Mouse (Mus musculus) liver, embryonic 12.5 days (tissue): ENCODE measurements at regions not wholly inside any gene's neighbourhood (a gene's known extent, or its start where the extent isn't known, plus 50 kb on each side); places are given as distances from the start of the nearest gene placed in this dataset.

ENCODE experiments used
- ATAC-seq: fragments of 200-750 bp; cut with Nextera tagmentation; 2 replicates; pipeline ENCODE4 v1.8.0; 2017; ENCODE audit warnings: moderate number of reproducible peaks, mild to moderate bottlenecking, moderate library complexity
- H3K27ac ChIP-seq: fragments of 300-500 bp; sonication (generic); 2 replicates; pipeline ENCODE4 v1.5.1; 2016; ENCODE audit warnings: mild to moderate bottlenecking
- H3K27me3 ChIP-seq: fragments of 300-500 bp; sonication (generic); replicated peaks from 2 replicates; pipeline ENCODE4 v1.6.1; 2016; ENCODE audit warnings: mild to moderate bottlenecking, moderate library complexity
- H3K36me3 ChIP-seq: fragments of 300-500 bp; sonication (generic); 2 replicates; pipeline ENCODE4 v1.6.1; 2016; ENCODE audit warnings: mild to moderate bottlenecking, moderate library complexity
- H3K4me1 ChIP-seq: fragments of 300-500 bp; sonication (generic); 2 replicates; pipeline ENCODE4 v1.6.1; 2016
- H3K4me2 ChIP-seq: fragments of 300-500 bp; sonication (generic); 2 replicates; pipeline ENCODE4 v1.6.1; 2016; ENCODE audit warnings: mild to moderate bottlenecking, moderate library complexity
- H3K4me3 ChIP-seq: fragments of 300-500 bp; sonication (generic); 2 replicates; pipeline ENCODE4 v1.5.1; 2016; ENCODE audit warnings: mild to moderate bottlenecking, moderate library complexity
- H3K9ac ChIP-seq: fragments of 300-500 bp; sonication (generic); 2 replicates; pipeline ENCODE4 v1.6.1; 2016; ENCODE audit warnings: mild to moderate bottlenecking, moderate library complexity
- H3K9me3 ChIP-seq: fragments of 300-500 bp; sonication (generic); replicated peaks from 2 replicates; pipeline ENCODE4 v1.6.1; 2016; ENCODE audit warnings: mild to moderate bottlenecking, moderate library complexity
- WGBS: fragments of 180-500 bp; shearing (Covaris S2); methylation state at CpG from one replicate; pipeline ENCODE4 v1.1.7; 2016; ENCODE audit not compliant: insufficient replicate concordance; 5-methylcytosine and 5-hydroxymethylcytosine counted together

DNA sequence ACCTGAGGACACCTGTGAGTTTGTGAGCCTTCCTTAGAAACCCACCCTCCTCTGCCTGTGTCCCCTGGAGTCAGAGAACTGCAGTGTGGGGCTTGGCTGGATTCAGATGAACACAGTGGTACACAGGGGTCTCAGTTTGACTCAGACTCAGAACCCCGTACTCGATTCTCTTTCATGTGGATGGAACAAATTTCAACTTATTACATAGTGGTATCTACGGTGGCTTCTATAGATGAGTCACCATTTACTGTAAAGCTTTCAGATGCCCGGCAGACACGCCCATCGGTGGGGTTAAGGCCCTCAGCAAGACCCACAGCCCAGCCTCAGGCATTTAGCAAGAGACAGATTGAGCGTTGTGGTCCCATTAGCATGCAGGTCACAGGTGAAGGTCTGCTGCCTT, 178.9 kb upstream of the Mrps10 start:
- Histone ChIP-seq H3K27me3 (no peaks in the 10 kb centered on the region), H3K9me3 (no peaks in the 10 kb centered on the region), H3K36me3 (no peaks in the 10 kb centered on the region), H3K27ac (no peak overlapping the region), H3K4me1 (peaks cover 8% of the 10 kb centered on the region; the same call in 1 of the 2 replicates), H3K9ac (no peak overlapping the region), H3K4me2 (no peak overlapping the region), H3K4me3 (no peak overlapping the region)
- 76% methylated on average over 7 of the region's 7 CpGs for WGBS
- no peak for ATAC-seq

DNA sequence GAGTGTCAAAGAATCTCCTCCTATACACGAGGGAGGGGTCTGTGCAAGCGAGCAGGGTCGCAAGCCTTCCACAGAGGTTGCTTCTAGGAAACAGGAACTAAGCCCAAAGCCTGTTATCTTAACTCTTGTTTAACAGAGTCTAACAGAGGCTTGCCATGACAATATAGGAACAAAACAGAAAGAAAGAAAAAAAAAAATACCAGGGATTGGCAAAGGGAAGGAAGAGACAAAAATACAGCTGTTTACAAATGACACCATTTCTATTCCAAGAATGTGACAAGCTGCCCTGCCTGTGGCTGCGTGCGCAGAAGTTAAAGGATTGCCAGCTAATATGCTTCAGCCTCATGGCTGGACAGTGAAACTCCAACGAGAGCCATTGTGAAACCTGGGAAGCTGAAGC, 173.8 kb upstream of the Ubr2 start:
- no peaks in the 10 kb centered on the region for H3K36me3 ChIP-seq
- H3K9me3 ChIP-seq: no peaks in the 10 kb centered on the region
- no peak overlapping the region for H3K9ac ChIP-seq
- peak overlapping the region; percentile 59 for H3K27ac ChIP-seq
- peaks cover 23% of the 10 kb centered on the region for H3K4me1 ChIP-seq
- H3K4me2 ChIP-seq: peak overlapping the region; percentile 5; the same call in 1 of the 2 replicates
- 14% methylated on average over 6 of the region's 6 CpGs for WGBS
- H3K27me3 ChIP-seq: no peaks in the 10 kb centered on the region
- ATAC-seq: no peak
- no peak overlapping the region for H3K4me3 ChIP-seq

DNA sequence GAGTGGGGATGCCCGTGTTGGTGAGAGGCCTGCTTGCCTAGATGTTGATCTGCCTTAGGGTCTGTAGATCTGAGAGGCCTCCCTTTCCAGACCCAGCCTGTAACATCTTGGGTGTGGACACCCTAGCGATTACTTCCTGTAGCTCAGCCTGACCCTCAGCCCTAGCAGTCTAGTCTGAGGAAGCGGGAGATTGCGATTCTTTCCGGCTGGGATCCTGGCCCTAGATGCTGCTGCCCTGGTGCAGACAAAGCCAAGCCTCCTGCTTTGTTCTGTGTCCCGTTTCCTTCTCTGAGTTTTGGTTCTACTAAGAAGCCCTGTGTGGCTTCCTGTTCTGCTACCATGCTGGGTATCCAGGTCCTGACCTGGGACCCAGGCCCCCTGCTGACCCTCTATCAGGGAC, 171.8 kb upstream of the Ubr2 start:
- Histone ChIP-seq H3K4me2 (no peak overlapping the region), H3K9me3 (no peaks in the 10 kb centered on the region), H3K4me1 (peaks cover 32% of the 10 kb centered on the region), H3K27ac (0 out of 2 replicates have a peak overlapping the region, but pooled peaks have one; percentile 20), H3K36me3 (no peaks in the 10 kb centered on the region), H3K9ac (no peak overlapping the region), H3K27me3 (no peaks in the 10 kb centered on the region), H3K4me3 (no peak overlapping the region)
- 39% methylated on average over 6 of the region's 6 CpGs for WGBS
- ATAC-seq: no peak

DNA sequence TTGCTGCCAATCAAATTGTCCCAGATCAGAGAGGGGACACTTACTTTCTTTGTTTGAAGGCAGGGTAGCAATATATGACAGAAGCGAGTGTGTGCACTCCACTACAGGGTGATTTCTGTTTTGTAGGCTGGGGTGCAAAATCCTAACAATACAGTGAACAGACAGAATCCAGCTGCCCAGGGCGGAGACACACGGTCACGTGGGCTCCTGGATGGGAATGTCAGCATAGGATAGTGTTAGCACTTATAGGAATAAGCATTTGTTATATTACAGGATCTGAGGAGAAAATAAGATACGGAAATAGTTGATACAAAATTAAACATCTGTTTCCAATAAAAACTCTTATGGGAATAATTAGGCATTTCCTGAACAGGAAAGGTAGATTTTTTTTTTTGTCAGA, 169.1 kb upstream of the Ubr2 start:
- Histone ChIP-seq H3K9me3 (no peaks in the 10 kb centered on the region), H3K9ac (no peak overlapping the region), H3K36me3 (no peaks in the 10 kb centered on the region), H3K27me3 (no peaks in the 10 kb centered on the region), H3K4me1 (peaks cover 47% of the 10 kb centered on the region), H3K27ac (no peak overlapping the region), H3K4me3 (no peak overlapping the region), H3K4me2 (no peak overlapping the region)
- WGBS: 71% methylated on average over 5 of the region's 5 CpGs
- no peak for ATAC-seq

DNA sequence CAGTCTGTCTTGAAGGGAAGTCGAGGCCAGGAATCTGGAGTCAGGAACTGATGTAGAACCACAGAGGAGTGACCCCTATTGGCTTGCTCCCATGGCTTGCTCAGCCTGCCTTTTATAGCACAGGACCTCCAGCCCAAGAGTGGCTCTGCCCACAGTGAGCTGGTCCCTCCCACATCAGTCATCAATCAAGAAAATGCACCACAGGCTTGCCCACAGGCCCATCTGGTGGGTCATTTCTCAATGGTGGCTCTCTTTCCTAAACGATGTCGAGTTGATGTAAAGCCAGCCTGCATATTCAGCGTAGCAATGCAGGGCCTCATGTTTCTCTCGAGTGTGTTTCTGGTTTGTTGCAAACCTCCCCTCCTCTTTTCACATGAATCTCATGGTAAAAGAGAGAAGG, 168.3 kb upstream of the Ubr2 start:
- no peaks in the 10 kb centered on the region for H3K27me3 ChIP-seq
- H3K27ac ChIP-seq: no peak overlapping the region
- no peak overlapping the region for H3K4me3 ChIP-seq
- no peak overlapping the region for H3K9ac ChIP-seq
- H3K4me1 ChIP-seq: peaks cover 46% of the 10 kb centered on the region
- no peaks in the 10 kb centered on the region for H3K9me3 ChIP-seq
- 47% methylated on average over 5 of the region's 5 CpGs for WGBS
- ATAC-seq: no peak
- no peaks in the 10 kb centered on the region for H3K36me3 ChIP-seq
- H3K4me2 ChIP-seq: no peak overlapping the region

DNA sequence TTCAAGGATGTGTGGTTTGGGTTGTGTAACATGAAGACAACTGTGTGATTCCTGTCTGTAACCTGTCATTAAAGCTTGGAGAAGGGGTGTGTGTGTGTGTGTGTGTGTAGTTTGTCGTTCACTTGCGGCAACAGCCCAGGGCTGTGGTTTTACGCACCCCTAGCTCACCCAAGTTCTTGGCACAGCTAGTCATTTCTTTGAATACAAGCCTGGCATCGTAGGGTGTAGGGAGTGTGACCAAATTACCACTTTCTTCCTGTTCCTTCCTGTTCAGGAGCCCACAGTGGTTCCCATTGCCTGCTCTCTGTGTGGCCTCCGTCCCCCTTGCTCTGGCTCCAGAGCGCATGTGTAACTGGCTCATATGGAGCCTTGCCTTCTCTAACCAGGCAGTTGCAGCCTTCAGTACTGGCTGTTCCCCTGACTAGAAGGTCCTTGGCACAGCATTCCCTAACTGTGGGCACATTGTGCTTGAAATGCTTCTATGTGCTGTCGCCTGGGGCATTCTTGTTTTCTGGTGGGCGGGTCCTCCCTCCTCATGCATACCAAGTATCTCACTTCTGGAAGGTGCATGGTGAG, 167.4 kb upstream of the Ubr2 start:
- 64% methylated on average over 8 of the region's 8 CpGs for WGBS
- H3K36me3 ChIP-seq: no peaks in the 10 kb centered on the region
- H3K9me3 ChIP-seq: no peaks in the 10 kb centered on the region
- H3K4me3 ChIP-seq: no peak overlapping the region
- ATAC-seq: no peak
- H3K4me2 ChIP-seq: no peak overlapping the region
- no peak overlapping the region for H3K27ac ChIP-seq
- H3K27me3 ChIP-seq: no peaks in the 10 kb centered on the region
- H3K4me1 ChIP-seq: peaks cover 42% of the 10 kb centered on the region
- no peak overlapping the region for H3K9ac ChIP-seq

DNA sequence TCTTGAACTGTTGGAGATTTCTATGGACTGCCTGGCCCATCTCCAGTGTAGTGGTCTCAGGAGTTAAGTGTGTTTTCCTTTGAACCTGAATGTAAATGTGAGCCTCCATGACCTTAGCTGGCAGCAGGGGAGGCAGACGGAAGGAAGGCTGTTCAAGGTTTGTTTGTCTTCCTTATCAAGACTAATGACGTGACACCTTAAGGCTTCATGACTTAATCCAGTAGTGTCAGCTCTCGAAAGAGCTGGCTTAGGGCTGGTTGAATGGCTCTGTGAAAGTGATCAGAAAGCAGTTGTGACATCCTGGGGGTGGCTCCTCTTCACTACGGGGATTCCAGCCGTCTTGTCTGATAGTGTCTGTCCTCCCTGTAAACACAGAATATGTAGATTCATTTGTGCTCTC, 166.0 kb upstream of the Ubr2 start:
- ATAC-seq: no peak
- Histone ChIP-seq H3K4me1 (peaks cover 34% of the 10 kb centered on the region), H3K4me2 (no peak overlapping the region), H3K9me3 (no peaks in the 10 kb centered on the region), H3K9ac (no peak overlapping the region), H3K4me3 (no peak overlapping the region), H3K27ac (no peak overlapping the region), H3K27me3 (no peaks in the 10 kb centered on the region), H3K36me3 (no peaks in the 10 kb centered on the region)
- 38% methylated on average over 5 of the region's 5 CpGs for WGBS

DNA sequence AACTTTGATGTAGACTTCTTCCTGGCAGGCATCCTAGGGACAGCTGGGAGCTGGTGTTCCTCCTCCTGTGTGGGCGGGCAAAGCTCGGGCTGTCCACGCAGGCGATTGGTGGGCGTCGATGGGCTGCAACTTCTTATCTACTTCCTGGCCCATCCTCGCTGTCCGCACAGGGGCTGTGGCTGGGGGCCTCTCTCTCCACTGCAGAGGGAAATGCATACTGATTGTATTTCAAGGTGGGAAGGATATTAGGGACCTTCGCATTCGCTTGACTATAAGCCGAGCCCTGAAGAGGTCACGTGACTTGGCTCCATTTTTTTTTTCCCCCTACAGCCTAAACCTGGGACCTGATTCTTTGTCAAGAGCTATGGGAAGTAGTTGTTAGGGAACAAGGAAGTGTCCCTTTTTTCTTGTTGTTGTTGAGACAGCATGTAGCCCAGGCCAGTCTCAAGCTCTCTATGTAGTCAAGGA, 164.4 kb upstream of the Ubr2 start:
- H3K9me3 ChIP-seq: no peaks in the 10 kb centered on the region
- H3K4me1 ChIP-seq: peaks cover 34% of the 10 kb centered on the region
- WGBS: 8% methylated on average over 12 of the region's 12 CpGs
- H3K36me3 ChIP-seq: no peaks in the 10 kb centered on the region
- peak overlapping the region; percentile 57 for H3K4me2 ChIP-seq
- no peak overlapping the region for H3K9ac ChIP-seq
- H3K27ac ChIP-seq: peak overlapping the region; percentile 61
- H3K4me3 ChIP-seq: peak overlapping the region; percentile 38
- H3K27me3 ChIP-seq: no peaks in the 10 kb centered on the region
- peak; percentile 76; the same call in 1 of the 2 replicates for ATAC-seq

DNA sequence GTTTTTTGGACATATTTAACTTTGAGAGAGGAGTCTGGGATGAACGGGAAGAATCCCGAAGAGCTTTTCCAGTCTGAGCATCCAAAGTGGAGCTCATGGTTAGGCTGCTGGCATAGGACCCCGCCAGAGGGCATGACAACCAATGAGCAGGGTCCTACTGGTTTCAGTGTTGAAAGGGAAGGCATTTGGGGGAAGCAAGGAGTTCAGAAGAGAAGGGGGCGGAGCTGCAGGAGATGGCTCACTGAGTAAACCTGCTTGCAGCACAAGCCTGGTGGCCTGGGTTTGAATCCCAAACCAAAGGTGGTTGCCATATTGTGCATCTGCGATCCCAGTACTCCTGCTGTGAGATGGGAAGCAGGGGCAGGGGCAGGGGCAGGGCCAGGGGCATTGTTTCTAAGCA, 161.4 kb upstream of the Ubr2 start:
- H3K27ac ChIP-seq: no peak overlapping the region
- WGBS: 77% methylated on average over 5 of the region's 5 CpGs
- H3K4me1 ChIP-seq: peaks cover 36% of the 10 kb centered on the region
- no peak overlapping the region for H3K9ac ChIP-seq
- H3K27me3 ChIP-seq: no peaks in the 10 kb centered on the region
- ATAC-seq: no peak
- no peak overlapping the region for H3K4me2 ChIP-seq
- no peak overlapping the region for H3K4me3 ChIP-seq
- no peaks in the 10 kb centered on the region for H3K9me3 ChIP-seq
- 0 out of 2 replicates have a peak, but pooled peaks cover 4% of the 10 kb centered on the region for H3K36me3 ChIP-seq

DNA sequence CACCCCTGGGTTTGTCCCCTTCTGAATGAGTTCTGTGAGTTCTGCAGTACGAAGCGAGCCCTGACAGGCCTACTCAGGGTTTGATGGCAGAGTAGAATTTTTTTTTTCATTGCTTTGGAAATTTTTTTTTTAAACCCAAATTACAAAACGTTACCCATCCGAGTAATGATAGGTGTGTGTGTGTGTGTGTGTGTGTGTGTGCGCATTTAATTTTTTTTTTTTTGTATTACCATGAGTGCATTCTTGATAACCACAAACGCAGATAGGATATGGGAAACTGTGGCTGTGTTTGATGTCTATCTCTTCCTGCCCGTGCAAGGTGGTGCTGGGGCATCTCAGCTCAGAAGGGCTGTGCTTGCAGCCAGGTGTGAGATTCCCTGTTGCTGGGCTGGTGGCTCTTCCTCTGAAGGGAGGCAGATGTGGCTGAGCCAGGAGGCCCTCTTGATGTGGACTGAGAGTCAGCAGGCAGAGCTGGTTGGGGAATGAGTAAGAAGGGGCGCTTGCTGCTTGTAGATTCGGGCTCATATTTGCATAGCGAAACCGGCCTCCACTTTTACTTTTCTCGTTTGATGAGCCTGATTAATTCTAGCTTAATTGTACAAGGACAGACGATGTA, 160.7 kb upstream of the Ubr2 start:
- no peak overlapping the region for H3K27ac ChIP-seq
- peaks cover 35% of the 10 kb centered on the region for H3K4me1 ChIP-seq
- 67% methylated on average over 13 of the region's 13 CpGs for WGBS
- no peaks in the 10 kb centered on the region for H3K27me3 ChIP-seq
- ATAC-seq: no peak
- H3K4me3 ChIP-seq: no peak overlapping the region
- H3K4me2 ChIP-seq: no peak overlapping the region
- H3K36me3 ChIP-seq: 0 out of 2 replicates have a peak, but pooled peaks cover 4% of the 10 kb centered on the region
- H3K9ac ChIP-seq: no peak overlapping the region
- H3K9me3 ChIP-seq: no peaks in the 10 kb centered on the region

DNA sequence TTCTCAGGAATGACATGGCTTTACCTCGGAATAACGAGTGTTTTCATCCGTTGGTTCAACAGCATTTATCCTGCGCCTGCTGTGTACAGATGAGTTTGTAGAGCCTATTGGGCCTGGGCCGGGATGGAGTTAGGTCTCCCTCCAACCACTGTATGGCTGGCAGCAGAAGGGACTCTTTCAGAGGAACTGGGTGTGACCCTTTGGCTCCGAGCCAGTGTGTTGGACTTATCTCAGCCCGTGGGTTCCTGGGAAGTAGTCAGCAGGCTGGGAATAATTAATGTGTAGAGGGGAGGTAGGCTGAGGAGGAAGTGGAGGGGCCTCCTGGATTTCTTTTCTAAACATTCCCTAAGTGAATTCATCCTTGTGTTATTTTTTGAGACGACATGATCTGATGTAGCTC, 157.7 kb upstream of the Ubr2 start:
- no peak for ATAC-seq
- Histone ChIP-seq H3K36me3 (0 out of 2 replicates have a peak, but pooled peaks cover 4% of the 10 kb centered on the region), H3K4me1 (peaks cover 22% of the 10 kb centered on the region), H3K9ac (no peak overlapping the region), H3K9me3 (no peaks in the 10 kb centered on the region), H3K4me2 (no peak overlapping the region), H3K27ac (no peak overlapping the region), H3K27me3 (no peaks in the 10 kb centered on the region), H3K4me3 (no peak overlapping the region)
- 51% methylated on average over 8 of the region's 8 CpGs for WGBS

DNA sequence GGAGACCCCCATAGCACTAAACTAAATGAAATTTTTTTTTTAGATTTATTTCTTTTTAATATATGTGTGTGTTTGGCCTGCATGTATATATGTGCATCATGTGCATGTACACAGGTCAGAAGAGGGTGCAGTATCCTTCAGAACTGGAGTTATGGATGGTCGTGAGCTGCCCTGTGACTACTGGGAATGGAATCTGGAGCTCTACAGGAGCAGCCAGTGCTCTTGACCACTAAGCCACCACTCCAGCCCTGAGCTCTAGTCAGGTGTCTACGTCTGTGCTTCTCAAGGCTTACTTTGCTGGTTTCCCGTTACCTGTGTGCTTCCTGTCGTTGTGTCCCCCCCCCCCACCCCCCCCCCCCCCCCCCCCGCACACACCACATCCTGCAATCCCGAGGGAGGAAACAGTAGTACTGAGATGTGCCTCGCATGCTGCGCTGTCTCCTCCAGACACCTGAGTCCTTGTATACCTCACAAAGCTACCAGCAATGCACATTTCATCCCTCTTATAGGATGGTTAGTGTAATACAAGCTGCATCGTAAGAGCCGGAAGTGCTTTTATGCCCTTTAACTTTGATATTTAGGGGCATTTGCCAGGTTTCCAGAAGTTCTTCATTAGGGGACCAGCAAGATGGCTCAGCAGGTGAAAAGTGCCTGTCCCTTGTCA, 153.5 kb upstream of the Ubr2 start:
- H3K4me2 ChIP-seq: no peak overlapping the region
- H3K9ac ChIP-seq: no peak overlapping the region
- no peaks in the 10 kb centered on the region for H3K9me3 ChIP-seq
- WGBS: 72% methylated on average over 8 of the region's 10 CpGs
- H3K4me3 ChIP-seq: no peak overlapping the region
- H3K36me3 ChIP-seq: no peaks in the 10 kb centered on the region
- no peaks in the 10 kb centered on the region for H3K27me3 ChIP-seq
- H3K27ac ChIP-seq: no peak overlapping the region
- peaks cover 17% of the 10 kb centered on the region for H3K4me1 ChIP-seq
- ATAC-seq: no peak
